Mouse (Mus musculus): ENCODE results near the gene Gngt1. TPM values are rescaled to one million over a fixed set of nuclear protein-coding genes. Genes with fewer than 3 reads are reported as not detected.

The Gngt1 gene
- not detected in 2 replicates for polyA plus RNA-seq (2015; fragmentation: Nextera tagmentation; extraction: Ambion mirVana)

DNA sequence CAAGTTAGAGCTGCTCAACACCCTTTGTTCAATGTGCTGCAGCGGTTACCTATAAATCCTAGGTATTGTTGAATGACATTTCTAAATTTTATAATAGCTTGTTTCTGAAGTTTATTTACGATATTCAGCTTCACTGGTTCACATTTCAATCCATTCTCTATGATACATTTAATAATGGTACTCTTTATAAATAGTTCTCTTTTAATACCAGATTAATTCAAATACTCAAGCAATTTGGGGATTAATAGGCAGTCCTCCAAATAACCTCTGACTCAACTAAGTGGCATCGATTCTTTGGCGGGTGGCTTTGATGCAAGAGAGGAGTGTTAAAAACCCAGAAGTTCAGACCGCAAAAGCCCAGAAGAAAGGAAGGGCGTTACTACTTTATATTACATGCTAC is at the start of gene Gngt1:
Gene Gngt1, plus strand, starts transcription at position 301 of the 400 bp plus-strand sequence.
- Histone ChIP-seq H3K27ac (no peak within 1 kb of the TSS), H3K36me3 (no peaks in the 10 kb centered on the region), H3K27me3 (no peaks in the 10 kb centered on the region), H3K4me3 (replicated peaks) (no peak within 1 kb of the TSS), H3K4me1 (replicated peaks) (no peaks in the 10 kb centered on the region), H3K9ac (replicated peaks) (no peak within 1 kb of the TSS), H3K4me2 (replicated peaks) (no peak within 1 kb of the TSS), H3K9me3 (no peaks in the 10 kb centered on the region)
- 86% methylated on average over 6 of the region's 6 CpGs for WGBS
- no peak for ATAC-seq

DNA sequence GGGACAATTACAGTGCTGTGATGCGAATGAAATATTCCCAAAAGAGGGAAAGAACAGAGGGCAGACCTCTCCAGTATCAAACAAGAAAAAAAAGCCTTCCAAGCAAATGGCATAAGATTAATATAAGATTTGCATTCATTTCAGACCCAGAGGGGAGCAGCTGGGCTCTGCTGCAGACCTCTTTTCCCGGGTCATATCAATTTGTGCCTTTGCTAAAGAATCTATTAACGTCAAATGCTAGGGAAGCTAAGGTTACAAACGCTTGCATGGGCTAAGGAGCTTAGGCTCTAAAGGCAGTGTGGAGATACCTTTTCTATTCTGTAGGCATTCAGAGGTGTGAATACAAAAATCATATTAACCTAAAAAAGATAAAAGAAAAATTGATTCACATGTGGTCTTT is 38.6 kb upstream of the Gngt1 start:
- Histone ChIP-seq H3K4me1 (replicated peaks) (peaks cover 9% of the 10 kb centered on the region; the same call in 1 of the 2 replicates), H3K9me3 (no peaks in the 10 kb centered on the region), H3K4me2 (replicated peaks) (no peak overlapping the region), H3K27me3 (no peaks in the 10 kb centered on the region), H3K36me3 (no peaks in the 10 kb centered on the region), H3K27ac (no peak overlapping the region), H3K4me3 (replicated peaks) (no peak overlapping the region), H3K9ac (replicated peaks) (no peak overlapping the region)
- whole genome bisulfite sequencing = 12% methylated on average over 4 of the region's 4 CpGs
- no peak for ATAC-seq

DNA sequence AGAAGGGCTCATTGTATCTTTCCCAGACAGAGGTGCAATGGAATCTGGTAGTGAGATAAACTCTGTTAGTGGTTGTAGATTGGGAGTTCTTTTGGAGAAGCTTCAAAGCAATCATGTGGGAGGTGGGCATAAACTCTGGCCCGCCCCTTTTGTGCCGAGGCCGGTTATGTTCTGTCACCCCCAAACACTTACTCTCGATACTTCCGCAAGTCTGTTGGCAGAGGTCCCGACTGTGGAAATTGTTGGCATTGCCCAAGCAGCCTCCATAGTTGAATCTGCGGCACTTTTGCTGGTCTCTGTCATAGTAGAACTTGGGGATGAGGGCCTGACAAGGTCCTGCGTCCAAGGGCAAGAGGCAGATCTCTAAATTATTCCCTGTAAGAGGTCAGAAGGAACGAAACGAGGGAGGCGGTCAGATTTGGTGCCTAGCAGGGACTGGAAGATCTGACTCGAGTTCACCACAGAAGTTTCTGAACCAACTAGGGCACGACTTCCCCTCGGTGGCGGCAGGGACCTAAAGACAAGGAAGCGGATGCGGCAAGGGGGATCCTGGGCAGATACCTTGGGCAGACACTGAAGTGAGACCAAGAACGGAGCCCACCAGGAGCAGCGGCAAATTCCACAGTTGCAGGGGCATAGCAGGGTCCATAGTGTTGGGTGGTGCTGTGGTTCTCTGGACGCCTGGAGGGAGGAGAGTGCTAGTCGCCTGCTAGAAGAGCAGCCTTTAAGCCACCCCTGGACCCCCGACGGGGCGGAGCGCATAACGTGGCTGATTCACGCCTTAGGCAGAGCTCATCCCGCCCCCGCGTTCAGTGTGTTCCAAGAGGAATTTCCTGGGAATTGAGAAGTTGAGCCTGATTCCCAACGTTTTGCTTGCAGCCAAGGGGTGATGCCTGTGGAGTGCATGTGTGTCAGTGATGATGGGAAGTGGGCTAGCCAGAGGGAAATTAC is 25.6 kb upstream of the Gngt1 start:
- WGBS = 36% methylated on average over 31 of the region's 31 CpGs
- no peaks in the 10 kb centered on the region for H3K36me3 ChIP-seq
- H3K27ac ChIP-seq = no peak overlapping the region
- H3K4me1 ChIP-seq (replicated peaks) = no peaks in the 10 kb centered on the region
- no peak overlapping the region; the same call in 1 of the 2 replicates for H3K4me3 ChIP-seq (replicated peaks)
- H3K4me2 ChIP-seq (replicated peaks) = peak overlapping the region; percentile 22; the same call in 1 of the 2 replicates
- no peak overlapping the region for H3K9ac ChIP-seq (replicated peaks)
- ATAC-seq = no peak
- no peaks in the 10 kb centered on the region for H3K9me3 ChIP-seq
- 0 out of 2 replicates have a peak, but pooled peaks cover 5% of the 10 kb centered on the region for H3K27me3 ChIP-seq

DNA sequence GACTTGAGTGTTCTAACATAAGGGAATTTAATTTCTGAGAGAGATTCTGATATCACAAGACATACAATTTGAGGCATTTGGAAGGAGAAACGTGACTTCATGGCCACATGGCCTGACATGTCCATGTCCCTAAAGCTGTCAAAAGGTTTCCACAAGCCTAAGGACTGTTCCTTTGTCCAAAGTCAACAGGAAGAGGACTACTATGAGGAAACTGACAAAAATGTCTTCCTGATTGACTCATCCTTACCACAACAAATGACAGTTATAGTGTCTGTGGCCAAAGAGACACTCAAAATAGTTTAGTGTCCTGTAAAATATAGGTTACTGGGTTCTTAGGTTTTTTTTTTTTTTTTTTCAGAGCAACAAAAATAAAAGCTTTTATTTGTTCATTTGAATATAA is 19.9 kb upstream of the Gngt1 start:
- ATAC-seq = no peak
- Histone ChIP-seq H3K9me3 (no peaks in the 10 kb centered on the region), H3K9ac (replicated peaks) (no peak overlapping the region), H3K4me1 (replicated peaks) (no peaks in the 10 kb centered on the region), H3K36me3 (no peaks in the 10 kb centered on the region), H3K27ac (no peak overlapping the region), H3K4me3 (replicated peaks) (no peak overlapping the region), H3K4me2 (replicated peaks) (no peak overlapping the region), H3K27me3 (no peaks in the 10 kb centered on the region)
- 81% methylated on average over 1 of the region's 1 CpGs for WGBS

DNA sequence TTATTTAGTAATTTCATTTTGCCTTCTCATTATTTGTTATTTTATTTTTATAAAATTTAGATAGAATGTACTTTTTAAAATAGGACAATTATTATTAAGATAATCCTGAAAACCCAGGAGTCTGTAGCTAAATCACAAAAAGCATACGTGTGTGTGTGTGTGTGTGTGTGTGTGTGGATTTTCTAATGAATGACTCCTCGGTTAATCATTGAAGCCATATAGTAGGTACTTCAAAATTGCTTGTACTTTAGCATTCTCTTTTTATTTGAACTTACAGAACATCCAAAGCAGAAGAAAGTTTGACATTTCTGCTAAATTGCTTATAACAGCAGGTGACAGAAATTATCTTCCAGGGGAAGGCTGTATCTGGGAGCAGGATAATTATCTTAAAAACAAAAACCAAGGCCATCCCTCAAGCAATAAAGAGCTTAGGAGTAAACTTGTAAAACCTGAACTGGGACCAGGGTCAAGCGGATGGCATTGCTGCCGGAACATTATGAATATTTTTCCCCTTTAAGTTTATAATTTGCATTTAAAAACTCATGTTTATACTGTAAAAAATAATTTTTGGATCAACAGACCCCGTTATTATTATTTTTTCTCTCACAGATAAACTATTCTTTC is 10.8 kb upstream of the Gngt1 start:
- WGBS = 87% methylated on average over 5 of the region's 5 CpGs
- H3K27ac ChIP-seq = no peak overlapping the region
- no peaks in the 10 kb centered on the region for H3K4me1 ChIP-seq (replicated peaks)
- no peaks in the 10 kb centered on the region for H3K27me3 ChIP-seq
- ATAC-seq = no peak
- no peak overlapping the region for H3K9ac ChIP-seq (replicated peaks)
- H3K4me3 ChIP-seq (replicated peaks) = no peak overlapping the region
- H3K4me2 ChIP-seq (replicated peaks) = no peak overlapping the region
- H3K36me3 ChIP-seq = no peaks in the 10 kb centered on the region
- no peaks in the 10 kb centered on the region for H3K9me3 ChIP-seq

DNA sequence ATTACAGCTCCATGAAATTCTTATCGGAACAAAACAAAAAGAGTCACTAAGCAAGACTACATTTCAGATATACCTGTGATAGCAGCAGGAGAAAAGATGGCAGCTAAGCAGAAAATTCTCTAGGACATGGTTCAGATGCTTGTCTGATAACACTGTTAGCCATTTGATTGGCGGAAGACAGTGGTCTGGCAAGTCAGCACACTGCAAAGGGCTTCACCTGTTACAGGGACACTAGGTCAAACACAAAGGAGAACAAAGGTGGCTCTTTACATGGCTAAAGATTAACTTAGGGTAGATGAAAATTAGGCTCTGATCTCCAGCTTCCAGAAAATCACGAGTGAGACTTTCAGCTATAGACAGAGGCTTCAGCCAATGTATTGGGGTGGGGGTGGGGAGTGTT is 4.8 kb upstream of the Gngt1 start, which contains the start of gene Tfpi2:
Gene Tfpi2, minus strand, starts transcription at position 170 of the 400 bp plus-strand sequence.
- ATAC-seq = no peak
- Histone ChIP-seq H3K27ac (no peak within 1 kb of the TSS), H3K4me2 (replicated peaks) (no peak within 1 kb of the TSS), H3K4me1 (replicated peaks) (no peaks in the 10 kb centered on the region), H3K9ac (replicated peaks) (no peak within 1 kb of the TSS), H3K36me3 (no peaks in the 10 kb centered on the region), H3K9me3 (no peaks in the 10 kb centered on the region), H3K27me3 (no peaks in the 10 kb centered on the region), H3K4me3 (replicated peaks) (no peak within 1 kb of the TSS)
- WGBS = 85% methylated on average over 3 of the region's 3 CpGs

DNA sequence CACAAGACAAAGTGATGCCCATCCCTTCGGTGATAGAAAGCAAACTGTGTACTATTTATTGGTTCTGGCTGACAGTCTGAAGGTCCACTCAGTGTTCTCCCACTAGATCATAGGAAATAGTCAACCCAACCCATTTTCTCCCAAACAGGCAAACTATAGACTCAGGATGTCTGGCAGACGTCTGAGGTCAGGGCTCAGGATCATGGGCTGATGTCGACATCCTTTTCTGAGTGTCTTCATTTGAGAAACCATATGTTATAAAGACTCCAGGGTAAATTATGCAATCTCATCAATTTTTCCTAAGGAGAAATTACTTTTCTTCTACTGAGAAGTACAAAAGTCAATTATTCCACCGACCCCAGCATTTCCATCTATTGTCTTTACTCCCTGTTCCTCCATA is 4.5 kb downstream of the Gngt1 start:
- H3K4me1 ChIP-seq (replicated peaks) = no peaks in the 10 kb centered on the region
- 90% methylated on average over 4 of the region's 4 CpGs for WGBS
- no peaks in the 10 kb centered on the region for H3K27me3 ChIP-seq
- no peak overlapping the region for H3K9ac ChIP-seq (replicated peaks)
- no peak overlapping the region for H3K4me2 ChIP-seq (replicated peaks)
- no peak for ATAC-seq
- H3K36me3 ChIP-seq = no peaks in the 10 kb centered on the region
- no peaks in the 10 kb centered on the region for H3K9me3 ChIP-seq
- no peak overlapping the region for H3K27ac ChIP-seq
- no peak overlapping the region for H3K4me3 ChIP-seq (replicated peaks)

DNA sequence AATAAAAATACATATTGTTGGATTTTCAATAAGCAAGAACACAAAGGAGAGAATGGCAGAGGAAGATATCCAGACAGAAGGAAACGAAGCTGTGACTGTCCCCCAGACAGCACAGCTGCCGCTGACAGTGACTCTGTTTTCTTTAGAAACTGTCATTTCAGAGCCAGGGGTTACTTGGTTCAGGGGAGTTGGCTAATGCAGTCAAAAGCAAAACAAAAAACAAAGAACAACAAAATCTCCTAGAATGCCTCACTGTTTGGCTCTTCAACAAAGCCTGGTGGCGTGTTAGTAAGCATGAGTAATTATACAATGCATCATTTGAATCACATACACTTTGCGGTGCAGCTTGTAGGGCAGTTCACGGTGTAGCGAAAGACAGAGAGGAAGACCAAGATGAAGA is 5.7 kb downstream of the Gngt1 start:
- Histone ChIP-seq H3K9ac (replicated peaks) (no peak overlapping the region), H3K9me3 (no peaks in the 10 kb centered on the region), H3K27ac (no peak overlapping the region), H3K4me1 (replicated peaks) (peaks cover 6% of the 10 kb centered on the region), H3K36me3 (no peaks in the 10 kb centered on the region), H3K4me3 (replicated peaks) (no peak overlapping the region), H3K27me3 (0 out of 2 replicates have a peak, but pooled peaks cover 3% of the 10 kb centered on the region), H3K4me2 (replicated peaks) (no peak overlapping the region)
- WGBS = 64% methylated on average over 6 of the region's 6 CpGs
- no peak for ATAC-seq

DNA sequence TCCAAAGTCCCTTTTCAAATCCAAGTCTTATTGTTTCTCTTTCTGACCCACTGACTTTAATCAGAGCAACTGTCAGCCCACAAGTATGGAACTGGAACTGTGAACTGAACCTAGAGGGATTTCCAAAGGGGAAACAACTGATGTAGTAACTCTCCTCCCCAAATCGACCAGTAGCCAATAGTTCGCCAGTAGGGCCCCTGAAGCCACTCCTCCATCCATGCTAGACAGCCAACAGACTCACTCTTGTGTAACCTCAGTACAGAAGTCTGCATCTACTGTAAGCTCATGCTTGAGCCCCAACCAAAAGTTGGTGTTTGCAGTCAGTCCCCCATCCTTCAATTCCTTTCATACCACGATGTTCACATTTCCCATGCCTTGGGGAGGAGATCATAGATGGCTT is 7.1 kb downstream of the Gngt1 start:
- Histone ChIP-seq H3K4me2 (replicated peaks) (no peak overlapping the region), H3K4me1 (replicated peaks) (peaks cover 7% of the 10 kb centered on the region), H3K9ac (replicated peaks) (no peak overlapping the region), H3K9me3 (no peaks in the 10 kb centered on the region), H3K27ac (no peak overlapping the region), H3K27me3 (0 out of 2 replicates have a peak, but pooled peaks cover 3% of the 10 kb centered on the region), H3K4me3 (replicated peaks) (no peak overlapping the region), H3K36me3 (no peaks in the 10 kb centered on the region)
- WGBS = 77% methylated on average over 3 of the region's 3 CpGs
- no peak for ATAC-seq

DNA sequence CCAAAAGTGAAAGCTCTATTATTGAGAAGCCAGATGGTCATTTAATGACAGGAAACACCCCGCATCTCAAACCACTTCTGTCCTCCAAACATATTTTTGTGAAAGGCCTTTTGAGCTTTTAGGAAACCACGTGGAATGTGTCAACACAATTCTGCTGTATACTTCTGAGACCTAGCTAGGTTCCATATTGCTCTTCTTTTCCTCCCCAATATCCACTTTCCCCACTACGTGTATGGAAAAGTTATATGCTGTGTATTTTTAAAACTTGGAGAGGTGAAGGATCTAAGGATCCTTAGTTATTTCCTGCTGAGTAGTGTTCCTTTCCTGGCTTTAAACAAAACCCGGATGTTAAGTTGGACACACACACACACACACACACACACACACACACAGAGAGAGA is 9.9 kb downstream of the Gngt1 start:
- H3K4me2 ChIP-seq (replicated peaks) = peak overlapping the region; percentile 52; the same call in 1 of the 2 replicates
- no peak overlapping the region for H3K27ac ChIP-seq
- ATAC-seq = no peak
- peaks cover 7% of the 10 kb centered on the region for H3K4me1 ChIP-seq (replicated peaks)
- no peak overlapping the region for H3K4me3 ChIP-seq (replicated peaks)
- H3K9me3 ChIP-seq = no peaks in the 10 kb centered on the region
- H3K27me3 ChIP-seq = 0 out of 2 replicates have a peak, but pooled peaks cover 3% of the 10 kb centered on the region
- no peaks in the 10 kb centered on the region for H3K36me3 ChIP-seq
- no peak overlapping the region for H3K9ac ChIP-seq (replicated peaks)
- WGBS = 64% methylated on average over 4 of the region's 4 CpGs

DNA sequence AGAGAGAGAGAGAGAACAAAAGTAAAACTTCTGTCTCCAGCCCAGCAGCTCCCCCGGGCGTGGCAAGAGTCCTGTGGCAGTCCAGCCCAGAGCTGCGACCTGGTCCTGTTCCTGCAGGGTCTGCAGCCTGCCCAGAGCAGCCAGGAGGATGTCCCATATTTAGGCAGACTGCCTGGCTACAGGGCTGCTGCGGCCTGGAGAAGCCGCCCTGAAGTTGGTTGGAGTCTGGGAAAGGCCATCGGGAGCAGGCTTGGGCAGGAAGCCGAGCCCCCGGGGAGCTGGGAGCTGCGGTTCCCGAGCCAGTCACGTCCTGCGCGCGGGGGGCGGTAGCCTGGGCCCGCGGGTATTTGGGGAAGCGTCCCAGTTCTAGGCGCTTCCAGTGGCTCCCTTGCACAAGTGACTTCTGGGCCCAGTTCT is 10.3 kb downstream of the Gngt1 start, which contains the start of gene Gng11:
Gene Gng11, plus strand, starts transcription at position 15 of the 417 bp plus-strand sequence.
- Histone ChIP-seq H3K4me1 (replicated peaks) (peaks cover 7% of the 10 kb centered on the region), H3K36me3 (no peaks in the 10 kb centered on the region), H3K9ac (replicated peaks) (peak within 1 kb of the TSS; percentile 34), H3K4me3 (replicated peaks) (peak within 1 kb of the TSS; percentile 32), H3K9me3 (no peaks in the 10 kb centered on the region), H3K4me2 (replicated peaks) (peak within 1 kb of the TSS; percentile 52), H3K27ac (no peak within 1 kb of the TSS), H3K27me3 (0 out of 2 replicates have a peak, but pooled peaks cover 3% of the 10 kb centered on the region)
- WGBS = 1% methylated on average over 19 of the region's 19 CpGs
- peak; percentile 82 for ATAC-seq

DNA sequence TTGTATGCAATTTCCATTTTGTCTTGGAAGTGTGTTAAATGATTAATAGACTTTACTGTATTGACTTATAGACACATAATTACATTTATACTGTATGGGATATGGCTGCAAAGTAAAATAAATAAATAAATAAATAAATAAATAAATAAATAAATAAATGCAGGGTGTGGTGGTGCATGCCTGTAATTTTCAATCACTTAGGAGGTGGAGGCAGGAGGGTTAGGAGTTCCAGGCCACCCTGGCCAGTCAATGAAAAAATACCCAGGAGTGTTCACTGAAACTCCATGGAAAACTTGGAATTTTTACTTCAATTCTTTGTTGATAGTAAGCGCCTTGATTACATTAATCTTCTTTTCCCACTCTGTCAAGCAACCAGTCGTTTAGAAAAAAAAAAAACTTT is 11.2 kb downstream of the Gngt1 start:
- H3K9me3 ChIP-seq = no peaks in the 10 kb centered on the region
- no peak overlapping the region for H3K4me3 ChIP-seq (replicated peaks)
- H3K36me3 ChIP-seq = no peaks in the 10 kb centered on the region
- H3K27me3 ChIP-seq = 0 out of 2 replicates have a peak, but pooled peaks cover 3% of the 10 kb centered on the region
- H3K4me2 ChIP-seq (replicated peaks) = no peak overlapping the region; the same call in 1 of the 2 replicates
- ATAC-seq = no peak
- 74% methylated on average over 2 of the region's 2 CpGs for WGBS
- no peak overlapping the region for H3K9ac ChIP-seq (replicated peaks)
- no peak overlapping the region for H3K27ac ChIP-seq
- H3K4me1 ChIP-seq (replicated peaks) = peaks cover 7% of the 10 kb centered on the region
